Mouse (Mus musculus) kidney, postnatal 36 days (tissue): ENCODE data around the gene Ugt1a5.

Source experiments
- DNase-seq, 2 experiments: peaks; one replicate each; pipeline ENCODE4 v3.0.0; 2021 to 2022; ENCODE audit warnings: mixed read lengths in 2 of 2

Ugt1a5 gene

GRCm38 (mm10) chr1:88264237-88264868, 98.5 kb downstream of the Ugt1a5 start:
- DNase-seq: no peak

- peak in 1 of 2 experiments; percentile 56 for DNase-seq
Measured at GRCm38 (mm10) chr1:88264869-88265240, 99.0 kb downstream of the Ugt1a5 start.

GRCm38 (mm10) chr1:88266123-88266522, 100.3 kb downstream of the Ugt1a5 start:
- no peak for DNase-seq

GRCm38 (mm10) chr1:88267489-88267888, 101.7 kb downstream of the Ugt1a5 start:
- DNase-seq: no peak

GRCm38 (mm10) chr1:88268070-88268469, 102.3 kb downstream of the Ugt1a5 start:
- no peak for DNase-seq
